Mouse (Mus musculus): ENCODE results near the gene Cacna2d3. TPM values are rescaled to one million over a fixed set of nuclear protein-coding genes. Genes with fewer than 3 reads are reported as not detected.

The Cacna2d3 gene
- total and polyA plus RNA-seq, 3 experiments, result not detected

GRCm38 (mm10) chr14:29111666-29112065, 610.0 kb downstream of the Cacna2d3 start:
- no peak for DNase-seq (ENCODE audit: extremely low read depth)
- Histone ChIP-seq H3K9ac (ENCODE audit: insufficient read depth, low read depth) (no peak overlapping the region), H3K4me3 (replicated peaks in 1 of 3; ENCODE audit: low read depth in 2 of 3, low read length in 2 of 3, poor library complexity in 1 of 3) (no peak overlapping the region), H3K4me2 (ENCODE audit: insufficient read depth, low read depth, poor library complexity, severe bottlenecking) (no peak overlapping the region), H3K27ac (ENCODE audit: insufficient read depth, low read depth) (no peak overlapping the region), H3K9me3 (replicated peaks; ENCODE audit: low read length) (peaks cover 48% of the 10 kb centered on the region), H3K4me1 (ENCODE audit: control insufficient read depth in 1 of 2, insufficient read depth in 2 of 2) (no peaks in the 10 kb centered on the region), H3K36me3 (replicated peaks in 1 of 2; ENCODE audit: control insufficient read depth in 1 of 2, insufficient read depth in 1 of 2, low read length in 1 of 2) (no peaks in the 10 kb centered on the region), H3K79me2 (replicated peaks; ENCODE audit: control insufficient read depth, extremely low read depth, insufficient read depth, poor library complexity, severe bottlenecking) (no peaks in the 10 kb centered on the region), H3K27me3 (replicated peaks) (no peaks in the 10 kb centered on the region)
- in situ Hi-C loops (cut with MboI; ENCODE audit: low pct_ligation_motif_present, low pct_unique_long_range_greater_than_20kb, low sequenced_read_pairs) (no loop called here), dilution Hi-C loops (cut with MboI; ENCODE audit: extremely low pct_ligation_motif_present, extremely low pct_unique_long_range_greater_than_20kb, low sequenced_read_pairs) (no loop called here)
- no peak for TF ChIP-seq RAD21 (IDR thresholded peaks at IDR 0.05; ENCODE audit: low read depth, low read length)
- TF ChIP-seq GABPA (IDR thresholded peaks at IDR 0.05; ENCODE audit: insufficient replicate concordance, low read depth, low read length), result no peak
- no peak for TF ChIP-seq PAX5 (IDR thresholded peaks at IDR 0.05; ENCODE audit: low read length)
- no peak for TF ChIP-seq MAFK (IDR thresholded peaks at IDR 0.05; ENCODE audit: insufficient replicate concordance, low read length)
- no peak for TF ChIP-seq TCF12 (IDR thresholded peaks at IDR 0.05; ENCODE audit: low read depth, low read length)

- peak; percentile 12 for DNase-seq (ENCODE audit: extremely low read depth)
- H3K27me3 ChIP-seq (replicated peaks), result no peaks in the 10 kb centered on the region
- in situ Hi-C loops (cut with MboI; ENCODE audit: low pct_ligation_motif_present, low pct_unique_long_range_greater_than_20kb, low sequenced_read_pairs), result no loop called here
- dilution Hi-C loops (cut with MboI; ENCODE audit: extremely low pct_ligation_motif_present, extremely low pct_unique_long_range_greater_than_20kb, low sequenced_read_pairs), result no loop called here
- no peak overlapping the region for H3K4me3 ChIP-seq (replicated peaks in 1 of 3; ENCODE audit: low read depth in 2 of 3, low read length in 2 of 3, poor library complexity in 1 of 3)
- TF ChIP-seq RAD21 (IDR thresholded peaks at IDR 0.05; ENCODE audit: low read depth, low read length) (peak; percentile 52), CTCF (conservative IDR thresholded peaks at IDR 0.05 in 1 of 2, IDR thresholded peaks at IDR 0.05 in 1 of 2; ENCODE audit: low read depth in 2 of 2, low read length in 2 of 2) (peak; percentile 60 to 83), TBP (conservative IDR thresholded peaks at IDR 0.05; ENCODE audit: low read depth, low read length) (no peak), POLR2A (IDR thresholded peaks at IDR 0.05; ENCODE audit: low read depth, low read length) (no peak), CHD1 (IDR thresholded peaks at IDR 0.05; ENCODE audit: low read depth, low read length) (no peak), PAX5 (IDR thresholded peaks at IDR 0.05; ENCODE audit: low read length) (no peak), MYC (IDR thresholded peaks at IDR 0.05; ENCODE audit: low read depth, low read length) (no peak), ZKSCAN1 (IDR thresholded peaks at IDR 0.05; ENCODE audit: borderline replicate concordance, low read depth, low read length) (no peak), USF1 (IDR thresholded peaks at IDR 0.05; ENCODE audit: low read depth, low read length) (no peak), EP300 (IDR thresholded peaks at IDR 0.05; ENCODE audit: low read length) (no peak), ZNF384 (IDR thresholded peaks at IDR 0.05; ENCODE audit: low read depth, low read length) (no peak), MXI1 (IDR thresholded peaks at IDR 0.05; ENCODE audit: low read depth, low read length) (no peak), RCOR1 (conservative IDR thresholded peaks at IDR 0.05; ENCODE audit: low read depth, low read length) (no peak), POLR2AphosphoS2 (IDR thresholded peaks at IDR 0.05; ENCODE audit: low read depth, low read length) (no peak), SMC3 (IDR thresholded peaks at IDR 0.05; ENCODE audit: low read depth, low read length) (peak; percentile 7)
- H3K4me2 ChIP-seq (ENCODE audit: insufficient read depth, low read depth, poor library complexity, severe bottlenecking), result no peak overlapping the region
- H3K4me1 ChIP-seq (ENCODE audit: control insufficient read depth in 1 of 2, insufficient read depth in 2 of 2), result no peaks in the 10 kb centered on the region
- H3K79me2 ChIP-seq (replicated peaks; ENCODE audit: control insufficient read depth, extremely low read depth, insufficient read depth, poor library complexity, severe bottlenecking), result no peaks in the 10 kb centered on the region
- peaks cover 53% of the 10 kb centered on the region for H3K9me3 ChIP-seq (replicated peaks; ENCODE audit: low read length)
- no peak overlapping the region for H3K9ac ChIP-seq (ENCODE audit: insufficient read depth, low read depth)
- H3K27ac ChIP-seq (ENCODE audit: insufficient read depth, low read depth), result no peak overlapping the region
- no peaks in the 10 kb centered on the region for H3K36me3 ChIP-seq (replicated peaks in 1 of 2; ENCODE audit: control insufficient read depth in 1 of 2, insufficient read depth in 1 of 2, low read length in 1 of 2)
Observed at GRCm38 (mm10) chr14:29110351-29111091, 611.1 kb downstream of the Cacna2d3 start.

All from CH12.LX (cell line).